Mouse (Mus musculus): ENCODE measurements around the gene Opn4. TPM values are rescaled to one million over a fixed set of nuclear protein-coding genes. Genes with fewer than 3 reads are reported as not detected.

The Opn4 gene
- total RNA-seq, 2 experiments from 2014 or later = not detected

DNA sequence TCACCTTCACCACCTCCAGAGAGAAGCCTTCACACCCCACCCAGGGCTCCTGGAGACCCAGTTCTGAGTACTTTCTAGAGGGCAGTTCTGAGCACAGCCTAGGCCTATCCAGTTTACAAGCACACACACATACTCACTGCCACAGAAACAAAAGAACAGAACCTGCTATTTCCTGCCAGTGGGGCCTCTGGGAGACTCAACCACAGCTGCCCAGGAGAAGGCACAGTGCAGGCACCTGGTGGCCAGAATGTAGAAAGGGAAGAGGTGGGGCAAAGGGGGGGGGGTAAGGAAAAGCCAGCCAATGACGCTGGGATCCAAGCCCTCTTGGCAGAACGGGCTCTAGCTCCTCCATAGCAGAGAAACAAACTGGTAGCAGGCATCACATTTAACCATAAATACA lies 37.5 kb downstream of the Opn4 start:
- DNase-seq = no peak

DNA sequence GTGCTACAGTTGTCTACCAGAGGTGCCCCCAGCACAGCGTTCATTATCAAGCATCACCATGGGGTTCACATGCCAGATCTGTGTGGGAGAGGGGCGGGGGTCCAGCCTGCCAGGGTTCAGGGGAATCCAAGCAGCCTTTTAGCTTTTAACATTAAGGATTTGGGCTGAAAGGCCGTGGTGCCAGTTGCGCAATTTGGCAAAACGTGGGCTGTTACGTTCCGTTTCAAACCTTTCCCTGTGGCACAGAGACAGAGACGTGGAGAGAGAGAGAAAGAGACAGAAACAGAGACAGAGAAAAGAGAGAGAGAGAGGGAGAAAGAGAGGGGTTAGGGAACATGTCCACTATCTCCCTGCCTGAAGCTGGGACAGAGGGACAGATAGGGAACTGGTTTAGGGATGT lies 38.3 kb downstream of the Opn4 start:
- DNase-seq = no peak

DNA sequence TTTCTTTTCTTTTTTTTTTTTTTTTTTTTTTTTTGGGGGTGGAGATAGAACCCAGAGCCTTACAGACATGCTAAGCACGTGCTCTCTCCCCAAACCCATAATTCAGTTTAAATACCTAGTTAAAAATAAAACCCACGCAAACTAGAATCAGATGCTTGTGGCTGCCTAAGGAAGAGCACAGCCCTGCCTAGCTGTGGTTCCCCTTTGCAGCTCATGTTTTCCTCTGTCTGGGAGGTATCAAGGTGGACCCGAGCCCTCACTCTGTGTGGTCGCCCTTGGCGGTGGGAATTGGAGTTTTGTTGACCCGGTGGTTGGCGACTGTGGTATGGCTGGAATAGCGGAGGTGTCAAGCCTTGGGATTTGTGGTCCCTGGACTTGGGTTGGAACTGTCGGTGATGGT lies 41.0 kb downstream of the Opn4 start:
- no peak for DNase-seq

DNA sequence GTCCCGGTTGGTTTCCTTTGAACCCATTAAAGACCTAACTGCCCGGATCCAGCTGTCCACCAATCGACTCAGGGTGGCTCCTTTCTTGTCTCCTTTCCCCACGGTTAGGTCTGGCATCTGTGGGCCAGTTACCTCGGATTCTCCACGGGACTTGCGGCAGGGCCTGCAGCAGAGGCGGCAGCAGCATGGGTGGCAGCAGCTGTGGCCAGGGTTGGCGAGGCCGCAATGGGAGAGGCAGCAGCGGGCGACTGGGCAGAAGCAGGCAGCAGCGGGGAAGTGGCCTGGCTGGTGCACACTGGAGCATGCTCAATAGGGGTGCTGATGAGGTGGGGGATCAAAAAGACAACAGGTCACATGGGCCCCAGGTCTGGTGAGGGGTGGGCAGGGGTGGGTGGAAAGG lies 44.7 kb downstream of the Opn4 start:
- DNase-seq = no peak

DNA sequence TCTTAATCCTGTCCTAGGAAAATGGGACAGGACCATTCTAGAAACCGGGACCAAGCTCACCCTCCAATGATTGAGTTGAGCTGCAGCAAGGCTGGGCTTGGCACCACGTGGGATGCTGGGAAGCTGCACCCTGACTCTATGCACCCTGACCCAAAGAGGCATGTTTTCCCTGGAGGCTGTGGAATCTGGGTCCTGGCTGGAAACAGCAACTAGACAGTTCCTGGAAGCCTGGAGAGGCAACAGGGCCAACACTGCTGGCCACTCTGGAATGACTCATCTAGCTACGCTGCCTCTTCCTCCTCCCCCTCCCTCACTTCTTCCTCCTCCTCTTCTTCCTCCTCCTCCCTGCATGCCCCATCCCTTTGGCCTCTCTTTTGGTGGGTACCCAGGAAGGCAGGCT lies 45.9 kb downstream of the Opn4 start:
- DNase-seq = peak; percentile 18 to 49

DNA sequence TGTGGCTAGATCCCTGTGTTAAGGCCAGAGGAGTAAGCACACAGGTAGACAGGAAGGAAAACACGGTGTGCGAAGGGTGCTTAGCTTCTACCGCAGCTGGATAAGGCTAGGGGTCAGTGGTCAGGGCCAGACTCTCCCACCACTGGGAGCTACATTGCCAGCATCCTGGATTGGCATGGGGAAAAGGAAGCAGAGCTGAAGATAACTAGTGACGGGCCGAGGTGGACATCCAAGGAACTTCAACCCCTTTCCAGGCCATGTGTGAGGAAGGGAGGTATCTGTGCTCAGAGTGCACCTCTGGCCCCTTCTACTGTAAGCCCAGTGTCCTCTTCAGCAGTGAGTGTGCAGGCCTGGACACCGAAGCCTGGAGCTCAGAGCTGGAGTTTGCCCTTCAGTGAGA lies 46.5 kb downstream of the Opn4 start:
- no peak for DNase-seq

DNA sequence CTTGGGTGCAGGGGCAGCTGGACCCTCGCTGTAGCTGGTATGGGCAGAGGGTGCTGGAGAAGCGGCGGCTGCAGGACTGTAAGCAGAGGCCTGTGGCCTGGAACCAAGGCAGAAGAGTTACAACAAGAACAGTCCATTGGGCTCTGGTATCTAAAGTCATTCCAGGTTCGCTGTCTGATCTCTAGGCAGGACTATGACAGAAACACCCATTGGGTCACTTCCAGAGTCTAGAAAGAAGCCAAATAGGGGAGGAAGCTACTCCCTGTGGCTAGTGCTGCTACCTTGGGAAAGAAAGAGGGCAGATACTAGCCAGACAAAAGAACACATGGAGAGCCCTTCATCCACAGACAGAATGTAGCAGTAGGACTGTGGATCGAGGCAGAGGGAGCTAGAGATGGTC lies 47.7 kb downstream of the Opn4 start:
- no peak for DNase-seq

DNA sequence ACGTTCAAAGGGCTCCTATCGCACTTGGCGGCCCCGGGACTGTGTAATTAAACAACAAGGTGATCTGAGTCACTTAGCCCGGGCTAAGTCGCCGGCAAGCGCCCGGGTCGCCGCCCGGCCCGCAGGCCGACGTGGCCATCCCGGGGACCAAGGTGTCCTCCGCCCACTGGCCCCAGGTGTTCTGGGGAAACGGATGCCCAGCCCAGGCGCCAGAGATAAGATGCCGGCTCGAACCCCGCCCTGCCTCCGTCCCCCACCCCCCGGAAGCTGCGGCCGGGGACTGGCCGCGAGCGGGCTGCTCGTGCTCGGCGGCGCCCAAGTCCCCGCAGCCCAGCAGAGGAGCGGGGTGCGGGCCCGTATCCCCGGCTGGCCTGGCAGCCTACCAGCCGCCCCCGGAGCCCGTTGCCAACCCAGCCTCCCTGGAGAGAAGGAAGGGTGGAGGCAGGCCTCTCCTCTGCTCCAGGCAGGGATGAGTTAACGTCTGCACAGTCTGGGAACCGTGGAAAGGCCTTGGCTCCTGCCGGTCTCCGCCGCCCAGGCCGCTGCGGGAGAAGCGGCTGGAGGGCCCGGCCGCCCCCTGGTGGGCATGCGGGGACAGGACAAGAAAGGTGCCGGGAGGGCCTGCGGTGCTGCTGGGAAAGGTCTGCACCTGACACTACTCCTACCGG lies 50.8 kb downstream of the Opn4 start:
- peak; percentile 89 to 92 for DNase-seq

DNA sequence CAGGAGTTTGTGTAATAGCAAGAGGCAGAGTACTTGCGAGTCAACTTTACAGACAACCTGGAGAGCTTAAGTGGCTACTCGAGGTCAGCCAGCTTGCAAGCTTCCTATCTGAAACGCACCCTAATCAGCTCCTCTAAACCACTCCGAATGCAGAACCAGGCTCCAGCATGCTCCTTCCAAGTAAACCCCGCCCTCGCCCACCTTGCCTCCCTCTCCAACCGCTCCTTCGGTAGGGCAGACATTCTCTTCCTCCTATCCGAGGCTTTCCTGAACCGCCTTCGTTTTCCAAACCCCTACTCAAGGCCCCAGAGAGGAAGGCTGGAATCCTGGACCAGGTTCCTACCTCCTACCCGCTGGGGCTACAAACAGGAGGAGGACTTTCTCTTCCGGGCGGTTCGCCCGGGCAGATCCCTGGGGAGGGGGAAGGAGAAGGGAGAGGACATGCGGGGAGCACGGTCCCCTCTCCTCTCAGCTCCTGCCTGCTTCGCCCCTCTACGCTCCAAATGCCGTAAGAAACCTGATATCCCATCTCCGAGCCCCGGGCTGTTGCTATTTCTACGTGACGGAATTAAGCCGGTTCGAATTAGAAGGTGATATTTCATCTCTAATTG lies 51.4 kb downstream of the Opn4 start:
- DNase-seq = peak; percentile 41 to 69

DNA sequence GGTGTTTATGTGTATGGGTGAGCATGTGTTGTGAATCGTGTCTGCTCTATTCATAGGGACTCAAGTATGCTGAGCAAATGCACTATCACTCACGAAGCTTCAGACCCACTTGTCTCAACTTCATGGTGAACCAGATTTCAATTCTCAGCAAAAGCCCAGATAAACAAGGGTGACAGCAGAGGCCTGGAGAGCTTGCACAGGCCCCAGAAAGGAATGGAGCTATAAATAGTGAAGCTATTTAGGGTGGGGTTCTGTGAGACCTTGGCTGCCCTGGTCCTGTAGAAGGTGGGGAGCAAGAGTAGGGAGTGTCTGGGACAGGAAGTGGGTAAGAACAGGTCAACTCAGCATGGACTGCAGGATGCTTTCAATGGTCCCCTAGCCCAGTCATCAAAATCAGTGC lies 55.4 kb downstream of the Opn4 start:
- no peak for DNase-seq

DNA sequence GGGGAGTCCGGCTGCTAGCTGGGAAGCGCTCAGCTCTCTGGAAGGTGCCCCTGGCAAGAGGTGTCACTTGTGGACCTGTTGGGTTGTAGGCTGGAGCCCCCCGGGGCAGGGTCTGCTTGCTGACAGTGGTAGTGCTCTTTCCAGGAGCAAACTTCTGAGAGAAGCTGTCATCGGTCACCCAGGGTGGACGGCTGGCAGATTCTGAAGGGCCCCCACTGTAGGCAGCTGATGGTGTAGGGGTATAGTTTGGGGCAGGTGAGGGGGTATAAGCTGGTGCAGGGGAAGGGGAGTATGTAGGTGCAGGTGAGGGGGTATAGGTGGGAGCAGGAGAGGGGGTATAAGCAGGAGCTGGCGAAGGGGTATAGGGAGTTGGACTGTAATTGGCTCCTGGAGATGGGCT lies 55.9 kb downstream of the Opn4 start:
- DNase-seq = no peak

DNA sequence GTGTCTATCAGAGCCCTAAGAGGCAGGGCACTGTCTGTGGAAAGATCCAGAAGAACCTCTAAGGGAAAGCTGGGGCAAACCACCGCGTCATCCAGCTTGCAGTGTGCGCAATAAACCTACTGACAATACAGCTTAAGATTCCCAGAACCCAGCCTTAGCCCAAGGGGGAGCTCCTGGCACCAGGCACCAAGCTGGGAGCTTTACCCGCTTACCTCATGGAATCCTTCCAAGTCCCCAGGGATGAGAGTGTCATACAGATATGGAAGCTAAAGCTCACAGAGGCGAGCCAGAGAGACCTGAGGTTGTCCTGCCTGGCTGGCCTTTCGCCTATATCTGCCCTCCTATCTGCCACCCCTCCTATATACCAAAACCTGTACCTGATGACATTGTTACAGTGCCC lies 56.3 kb downstream of the Opn4 start:
- DNase-seq = no peak

DNA sequence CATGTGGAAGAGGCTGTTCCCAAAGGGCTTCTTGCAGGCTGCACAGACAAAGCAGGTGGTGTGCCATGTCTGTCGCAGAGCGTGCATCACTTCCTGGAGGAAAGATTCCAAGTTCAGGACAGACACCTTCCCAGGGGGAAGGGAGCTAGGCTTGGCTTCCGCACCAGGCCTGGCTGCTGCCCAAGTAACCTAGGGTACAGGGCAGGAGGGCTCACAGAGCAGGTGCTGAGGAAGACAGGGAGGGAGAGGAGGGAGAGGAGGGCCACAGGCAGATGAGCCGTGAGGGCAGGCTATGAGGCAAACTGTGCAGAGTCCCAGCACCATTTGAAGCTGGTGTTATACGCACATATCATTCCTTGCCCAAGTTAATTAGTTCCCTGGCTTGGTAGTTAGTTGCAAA lies 58.0 kb downstream of the Opn4 start:
- DNase-seq = no peak

DNA sequence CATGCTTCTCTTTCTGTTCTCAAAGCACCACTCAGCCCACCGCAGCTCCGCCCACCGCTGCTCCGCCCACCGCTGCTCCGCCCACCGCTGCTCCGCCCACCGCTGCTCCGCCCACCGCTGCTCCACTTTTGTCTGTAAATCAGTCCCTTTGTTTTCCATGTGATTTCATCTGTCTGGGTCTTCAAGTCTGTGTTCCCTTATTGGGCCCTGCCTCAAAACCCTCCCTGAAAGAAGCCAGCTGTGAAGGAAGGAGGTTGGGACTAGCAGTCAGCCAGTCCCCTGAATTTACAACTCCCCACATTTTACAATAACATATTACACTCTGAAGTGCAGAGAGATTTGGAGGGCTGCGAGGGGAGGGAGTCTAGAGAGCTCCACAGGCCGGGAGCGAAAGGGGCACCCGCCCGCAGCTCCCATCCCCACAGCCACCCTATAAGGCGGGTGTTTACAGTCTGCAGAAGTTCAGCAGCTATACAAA lies 59.2 kb downstream of the Opn4 start:
- DNase-seq = peak in 1 of 2 experiments; percentile 37

Other genes starting within 250 kb of the Opn4 start
- gene Fam25c, start 244.7 kb downstream of the Opn4 start, total RNA-seq (2021) = not detected
- gene Sncg, start 225.4 kb downstream of the Opn4 start, total RNA-seq (2021) = 10 to 100 TPM; 12.3 to 34.4 TPM
- 10 to 100 TPM; 25.6 to 41.9 TPM for gene Mmrn2, start 224.7 kb downstream of the Opn4 start, total RNA-seq (2021)
- gene Bmpr1a, start 96.8 kb downstream of the Opn4 start, total RNA-seq (2021) = 10 to 100 TPM; 58.6 to 74.3 TPM
- not detected for gene 9230112D13Rik, start 77.3 kb downstream of the Opn4 start, total RNA-seq (2021)
- gene Ldb3, start 11.5 kb downstream of the Opn4 start, total RNA-seq (2021) = 1 to 10 TPM in 1 of 2 experiments, under 1 TPM in 1; 0.46 to 1.1 TPM
- gene Wapl, start 73.8 kb upstream of the Opn4 start, total RNA-seq (2021) = 10 to 100 TPM; 81.7 to 88.7 TPM
- under 1 TPM; 0.17 to 0.30 TPM for gene Grid1, start 220.0 kb upstream of the Opn4 start, total RNA-seq (2021)

Data from adrenal gland, postnatal 36 days (tissue).